Mouse (Mus musculus): ENCODE results near the gene Atl3. TPM values are rescaled to one million over a fixed set of nuclear protein-coding genes. Genes with fewer than 3 reads are reported as not detected.

Atl3 gene
- polyA plus RNA-seq, 1 experiment from 2014 or later, result 4.6 TPM

GRCm38 (mm10) chr19:7554881-7555280, 61.0 kb downstream of the Atl3 start:
- H3K4me3 ChIP-seq, result no peak overlapping the region
- H3K4me1 ChIP-seq (replicated peaks), result peaks cover 11% of the 10 kb centered on the region
- no peaks in the 10 kb centered on the region for H3K36me3 ChIP-seq
- no peak for DNase-seq (ENCODE audit: low spot score)
- 73% methylated on average over 4 of the region's 4 CpGs for WGBS
- H3K27me3 ChIP-seq (ENCODE audit: insufficient read depth, poor library complexity, severe bottlenecking), result peaks cover 15% of the 10 kb centered on the region; the same call in 1 of the 2 replicates
- H3K27ac ChIP-seq, result no peak overlapping the region
- no peaks in the 10 kb centered on the region for H3K9me3 ChIP-seq

GRCm38 (mm10) chr19:7556641-7557040, 62.8 kb downstream of the Atl3 start:
- DNase-seq (ENCODE audit: low spot score), result no peak
- 91% methylated on average over 1 of the region's 1 CpGs for WGBS
- peaks cover 15% of the 10 kb centered on the region; the same call in 1 of the 2 replicates for H3K27me3 ChIP-seq (ENCODE audit: insufficient read depth, poor library complexity, severe bottlenecking)
- H3K36me3 ChIP-seq, result no peaks in the 10 kb centered on the region
- H3K4me3 ChIP-seq, result no peak overlapping the region
- no peaks in the 10 kb centered on the region for H3K9me3 ChIP-seq
- H3K4me1 ChIP-seq (replicated peaks), result peaks cover 11% of the 10 kb centered on the region
- no peak overlapping the region for H3K27ac ChIP-seq

DNA sequence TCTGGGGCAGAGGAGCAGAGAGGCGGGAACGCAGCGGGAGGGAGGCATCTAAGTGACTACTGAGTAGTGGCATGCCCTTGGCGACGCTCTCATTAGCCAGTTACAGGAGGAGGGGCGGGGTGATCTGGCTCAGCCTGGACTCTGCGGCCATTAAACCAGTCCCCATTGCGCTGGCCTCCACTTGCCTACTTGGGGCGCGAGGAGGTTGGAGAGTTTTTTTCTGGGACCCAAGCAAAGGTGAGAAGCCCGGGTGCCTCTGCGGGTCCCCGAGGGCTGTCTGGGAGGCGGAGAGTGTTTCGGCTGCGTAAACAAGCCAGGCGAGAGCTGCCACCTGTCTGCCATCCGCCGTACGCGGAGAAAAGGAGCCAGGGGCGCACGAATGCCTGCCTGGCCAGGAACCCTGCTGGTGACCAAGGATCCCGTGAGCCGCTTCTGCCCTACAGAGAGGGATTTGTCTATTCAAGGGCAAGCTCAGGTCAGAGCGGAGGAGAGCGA, 63.5 kb downstream of the Atl3 start, which contains the start of gene Pla2g16:
Gene Pla2g16 (plus strand): TSS at position 132 of the 495 bp plus-strand sequence.
- Histone ChIP-seq H3K4me3 (peak within 1 kb of the TSS; percentile 63), H3K4me1 (replicated peaks) (peaks cover 11% of the 10 kb centered on the region), H3K27me3 (ENCODE audit: insufficient read depth, poor library complexity, severe bottlenecking) (peaks cover 15% of the 10 kb centered on the region; the same call in 1 of the 2 replicates), H3K9me3 (no peaks in the 10 kb centered on the region), H3K27ac (peak within 1 kb of the TSS; percentile 79), H3K36me3 (no peaks in the 10 kb centered on the region)
- DNase-seq (ENCODE audit: low spot score), result peak; percentile 57
- under 1% methylated on average over 27 of the region's 27 CpGs for WGBS

DNA sequence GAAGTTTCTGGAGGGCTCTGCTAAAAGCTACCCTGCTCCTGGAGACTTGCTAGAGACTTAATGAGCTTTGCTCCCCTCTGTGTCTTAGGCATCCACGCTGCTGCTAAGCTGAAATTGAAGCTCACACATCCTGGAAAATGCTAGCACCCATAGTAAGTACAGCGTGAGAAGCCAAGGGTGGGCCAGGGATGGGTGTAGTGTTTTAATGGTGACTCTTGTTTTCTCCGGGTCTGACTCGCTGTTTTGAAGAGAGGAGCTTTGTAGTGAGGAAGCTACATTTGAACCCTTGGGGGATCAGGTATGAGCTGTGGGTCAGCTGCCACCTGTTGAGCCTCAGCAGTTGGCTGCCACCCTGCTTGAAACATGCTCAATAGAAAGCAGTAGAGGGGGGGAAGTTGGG, 64.0 kb downstream of the Atl3 start:
- H3K4me1 ChIP-seq (replicated peaks), result peaks cover 11% of the 10 kb centered on the region
- no peaks in the 10 kb centered on the region for H3K36me3 ChIP-seq
- peak overlapping the region; percentile 63 for H3K4me3 ChIP-seq
- no peaks in the 10 kb centered on the region for H3K9me3 ChIP-seq
- peak overlapping the region; percentile 79; the same call in 1 of the 2 replicates for H3K27ac ChIP-seq
- 7% methylated on average over 4 of the region's 4 CpGs for WGBS
- no peak for DNase-seq (ENCODE audit: low spot score)
- H3K27me3 ChIP-seq (ENCODE audit: insufficient read depth, poor library complexity, severe bottlenecking), result peaks cover 15% of the 10 kb centered on the region; the same call in 1 of the 2 replicates

DNA sequence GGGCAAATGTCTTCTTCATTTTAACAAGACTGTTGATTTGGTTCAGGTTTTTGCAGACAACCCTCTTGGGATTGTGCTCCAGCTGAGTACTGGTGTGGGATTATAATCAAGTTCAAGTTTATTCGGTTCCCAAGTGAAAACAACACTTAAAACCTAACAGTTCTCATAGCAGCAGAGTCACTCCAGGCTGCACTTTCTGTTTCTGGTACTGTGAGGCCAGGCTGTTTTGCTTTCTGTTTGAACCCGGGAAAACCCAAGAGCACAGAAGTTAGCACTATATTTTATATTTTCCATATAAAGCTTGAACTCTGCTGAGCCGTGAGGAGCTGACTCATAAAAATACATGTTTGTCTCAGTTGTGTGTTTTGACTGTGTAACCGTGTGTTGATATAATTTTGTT, 64.8 kb downstream of the Atl3 start:
- Histone ChIP-seq H3K4me3 (no peak overlapping the region), H3K9me3 (no peaks in the 10 kb centered on the region), H3K27ac (no peak overlapping the region), H3K4me1 (replicated peaks) (peaks cover 11% of the 10 kb centered on the region), H3K27me3 (ENCODE audit: insufficient read depth, poor library complexity, severe bottlenecking) (peaks cover 15% of the 10 kb centered on the region; the same call in 1 of the 2 replicates), H3K36me3 (no peaks in the 10 kb centered on the region)
- WGBS, result 86% methylated on average over 4 of the region's 4 CpGs
- no peak for DNase-seq (ENCODE audit: low spot score)

DNA sequence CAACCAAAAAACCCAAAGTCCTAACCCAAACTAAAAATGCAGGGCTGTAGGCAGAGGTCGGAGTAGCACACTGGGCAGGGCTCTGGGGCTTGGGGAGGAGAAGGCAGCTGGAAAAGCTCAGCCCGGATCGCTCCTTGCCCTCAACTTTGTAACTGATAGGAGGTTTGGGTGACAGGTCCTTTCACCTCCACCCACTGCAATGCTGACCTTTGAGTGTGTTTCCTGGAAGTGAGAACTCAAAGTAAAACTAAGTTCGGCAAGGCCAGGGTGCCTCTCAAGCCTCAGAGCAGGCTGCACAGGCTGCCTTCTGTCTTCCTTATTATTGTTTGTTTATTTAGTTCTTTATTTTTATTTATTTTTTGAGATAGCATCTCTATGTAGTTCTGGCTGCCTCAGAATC, 66.1 kb downstream of the Atl3 start:
- Histone ChIP-seq H3K27ac (no peak overlapping the region), H3K4me3 (no peak overlapping the region), H3K4me1 (replicated peaks) (peaks cover 11% of the 10 kb centered on the region), H3K27me3 (ENCODE audit: insufficient read depth, poor library complexity, severe bottlenecking) (peaks cover 15% of the 10 kb centered on the region; the same call in 1 of the 2 replicates), H3K9me3 (no peaks in the 10 kb centered on the region), H3K36me3 (no peaks in the 10 kb centered on the region)
- no peak for DNase-seq (ENCODE audit: low spot score)
- WGBS, result 56% methylated on average over 4 of the region's 4 CpGs

DNA sequence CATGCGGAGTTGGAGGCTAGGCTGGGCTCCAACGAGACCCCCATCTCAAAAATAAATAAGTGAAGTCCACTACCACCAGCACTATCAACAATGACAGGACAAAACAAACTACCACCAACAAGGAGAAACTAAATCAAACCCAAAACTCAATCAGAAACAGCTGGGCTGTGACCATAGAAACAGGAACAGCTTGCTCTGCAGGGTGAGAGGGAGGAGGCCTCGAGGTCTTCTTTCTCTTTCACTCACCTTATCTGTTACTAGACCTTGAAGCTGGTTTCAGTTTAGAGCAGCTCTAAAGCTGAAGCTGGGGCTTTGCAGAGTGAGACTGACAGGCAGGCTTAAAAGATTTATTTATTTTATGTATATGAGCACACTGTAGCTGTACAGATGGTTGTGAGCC, 67.6 kb downstream of the Atl3 start:
- no peak overlapping the region for H3K4me3 ChIP-seq
- 61% methylated on average over 3 of the region's 3 CpGs for WGBS
- no peaks in the 10 kb centered on the region for H3K36me3 ChIP-seq
- H3K9me3 ChIP-seq, result no peaks in the 10 kb centered on the region
- peaks cover 11% of the 10 kb centered on the region for H3K4me1 ChIP-seq (replicated peaks)
- H3K27me3 ChIP-seq (ENCODE audit: insufficient read depth, poor library complexity, severe bottlenecking), result peaks cover 15% of the 10 kb centered on the region; the same call in 1 of the 2 replicates
- no peak overlapping the region for H3K27ac ChIP-seq
- DNase-seq (ENCODE audit: low spot score), result no peak

DNA sequence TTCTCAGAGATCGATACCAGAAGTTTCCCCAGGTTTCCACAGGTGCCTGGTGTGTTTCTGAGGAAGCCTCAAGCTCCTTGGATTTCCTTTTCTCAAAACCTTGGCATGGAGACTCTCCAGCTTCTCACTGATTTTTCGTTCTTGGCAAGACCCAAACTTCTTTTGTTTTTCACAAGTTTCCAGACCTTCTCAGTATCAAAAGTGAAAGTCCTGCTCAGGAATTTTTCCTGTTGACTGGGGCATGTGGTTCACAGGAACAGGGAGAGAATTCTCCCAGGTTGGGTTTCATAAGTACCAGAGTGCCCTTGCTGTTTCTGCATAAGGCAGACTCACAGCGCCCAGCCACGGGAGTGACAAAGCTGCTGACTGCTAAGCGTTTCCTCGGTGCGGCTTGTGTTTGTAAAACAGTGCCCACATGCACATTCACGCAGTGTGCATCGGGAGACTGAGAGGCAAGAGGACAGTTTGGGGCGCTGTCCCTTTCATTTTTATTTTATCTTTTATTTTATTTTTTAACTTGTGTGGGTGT, 68.8 kb downstream of the Atl3 start:
- Histone ChIP-seq H3K9me3 (no peaks in the 10 kb centered on the region), H3K27me3 (ENCODE audit: insufficient read depth, poor library complexity, severe bottlenecking) (peaks cover 11% of the 10 kb centered on the region; the same call in 1 of the 2 replicates), H3K4me1 (replicated peaks) (peaks cover 7% of the 10 kb centered on the region), H3K27ac (no peak overlapping the region), H3K4me3 (no peak overlapping the region), H3K36me3 (no peaks in the 10 kb centered on the region)
- DNase-seq (ENCODE audit: low spot score), result no peak
- 81% methylated on average over 10 of the region's 10 CpGs for WGBS

GRCm38 (mm10) chr19:7563676-7564075, 69.8 kb downstream of the Atl3 start:
- Histone ChIP-seq H3K27me3 (ENCODE audit: insufficient read depth, poor library complexity, severe bottlenecking) (0 out of 2 replicates have a peak, but pooled peaks cover 1% of the 10 kb centered on the region), H3K4me3 (no peak overlapping the region), H3K9me3 (no peaks in the 10 kb centered on the region), H3K36me3 (no peaks in the 10 kb centered on the region), H3K4me1 (replicated peaks) (peaks cover 4% of the 10 kb centered on the region; the same call in 1 of the 2 replicates), H3K27ac (no peak overlapping the region)
- WGBS, result 90% methylated on average over 2 of the region's 2 CpGs
- no peak for DNase-seq (ENCODE audit: low spot score)

DNA sequence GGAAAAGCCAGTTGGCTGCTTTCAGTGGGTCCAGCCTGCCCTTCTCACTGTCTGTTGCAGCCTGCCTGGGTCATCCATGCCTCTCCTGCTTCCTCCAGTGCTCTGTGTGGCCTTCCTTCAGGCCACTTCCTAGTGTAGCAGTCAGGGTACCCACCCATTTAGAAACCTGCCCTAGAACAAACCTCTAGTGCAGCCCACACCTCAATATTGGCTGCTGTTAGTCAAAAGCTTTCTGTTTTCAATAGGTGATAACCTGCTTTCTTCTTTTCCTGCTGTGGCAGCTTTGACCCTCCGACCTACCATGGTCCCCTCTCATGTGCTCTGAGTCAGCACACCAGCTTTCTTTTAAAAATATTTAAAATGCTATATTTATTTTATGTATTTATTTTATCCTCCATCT, 70.6 kb downstream of the Atl3 start:
- no peak for DNase-seq (ENCODE audit: low spot score)
- Histone ChIP-seq H3K9me3 (no peaks in the 10 kb centered on the region), H3K27me3 (ENCODE audit: insufficient read depth, poor library complexity, severe bottlenecking) (no peaks in the 10 kb centered on the region), H3K36me3 (no peaks in the 10 kb centered on the region), H3K27ac (no peak overlapping the region), H3K4me3 (no peak overlapping the region), H3K4me1 (replicated peaks) (peaks cover 5% of the 10 kb centered on the region; the same call in 1 of the 2 replicates)
- 81% methylated on average over 1 of the region's 1 CpGs for WGBS

- H3K27ac ChIP-seq, result no peak overlapping the region; the same call in 1 of the 2 replicates
- H3K4me3 ChIP-seq, result no peak overlapping the region
- H3K4me1 ChIP-seq (replicated peaks), result peaks cover 5% of the 10 kb centered on the region; the same call in 1 of the 2 replicates
- H3K27me3 ChIP-seq (ENCODE audit: insufficient read depth, poor library complexity, severe bottlenecking), result no peaks in the 10 kb centered on the region
- DNase-seq (ENCODE audit: low spot score), result no peak
- H3K36me3 ChIP-seq, result no peaks in the 10 kb centered on the region
- H3K9me3 ChIP-seq, result no peaks in the 10 kb centered on the region
- 66% methylated on average over 3 of the region's 3 CpGs for WGBS
Observed at GRCm38 (mm10) chr19:7566826-7567225, 73.0 kb downstream of the Atl3 start.

DNA sequence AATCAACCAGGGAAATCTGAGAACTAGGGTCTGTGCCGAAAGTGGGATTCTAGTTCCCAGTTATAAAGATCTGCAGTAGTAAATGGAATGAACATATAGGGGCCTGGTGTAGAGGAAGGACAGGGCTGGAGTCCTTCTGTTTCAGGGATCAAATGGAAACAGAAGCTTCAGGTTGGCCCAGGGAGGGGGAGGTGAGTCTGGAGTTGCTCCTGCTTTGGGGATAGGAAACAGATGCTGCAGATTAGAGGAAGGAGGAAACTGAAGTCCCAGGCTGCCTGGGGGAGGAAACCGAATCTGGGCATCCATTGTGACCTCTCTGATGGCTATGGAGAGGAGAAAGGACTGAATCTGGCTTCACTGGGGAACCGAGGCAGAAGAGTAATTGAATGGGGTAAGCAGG, 74.5 kb downstream of the Atl3 start:
- Histone ChIP-seq H3K27me3 (ENCODE audit: insufficient read depth, poor library complexity, severe bottlenecking) (no peaks in the 10 kb centered on the region), H3K27ac (no peak overlapping the region), H3K4me1 (replicated peaks) (peaks cover 5% of the 10 kb centered on the region; the same call in 1 of the 2 replicates), H3K4me3 (no peak overlapping the region), H3K36me3 (no peaks in the 10 kb centered on the region), H3K9me3 (no peaks in the 10 kb centered on the region)
- WGBS, result 57% methylated on average over 3 of the region's 3 CpGs
- DNase-seq (ENCODE audit: low spot score), result no peak

DNA sequence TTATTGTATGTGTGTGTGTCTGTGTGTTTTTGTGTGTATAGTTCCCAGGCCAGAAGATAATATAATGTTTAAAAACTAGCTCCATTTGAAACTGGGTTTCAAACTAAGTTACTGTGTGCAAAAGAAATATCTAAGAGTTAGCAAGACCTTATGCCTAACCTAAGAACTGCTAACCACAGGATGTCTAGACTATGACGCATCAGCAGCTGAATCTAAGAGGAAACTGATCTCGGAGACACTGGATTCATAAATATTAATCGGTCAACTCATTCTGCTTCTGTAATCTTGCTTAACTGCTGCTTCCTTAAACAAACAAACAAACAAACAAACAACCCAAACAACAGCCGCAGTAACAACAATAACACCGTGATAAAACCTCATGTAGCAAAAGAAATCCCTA, 75.8 kb downstream of the Atl3 start:
- peaks cover 5% of the 10 kb centered on the region; the same call in 1 of the 2 replicates for H3K4me1 ChIP-seq (replicated peaks)
- no peak overlapping the region for H3K27ac ChIP-seq
- no peak overlapping the region for H3K4me3 ChIP-seq
- H3K36me3 ChIP-seq, result no peaks in the 10 kb centered on the region
- H3K9me3 ChIP-seq, result no peaks in the 10 kb centered on the region
- no peaks in the 10 kb centered on the region for H3K27me3 ChIP-seq (ENCODE audit: insufficient read depth, poor library complexity, severe bottlenecking)
- no peak for DNase-seq (ENCODE audit: low spot score)
- WGBS, result 91% methylated on average over 5 of the region's 5 CpGs

Data from hindbrain, embryonic 10.5 days (tissue).